Mouse (Mus musculus): ENCODE data around the gene Eml1.

DNA sequence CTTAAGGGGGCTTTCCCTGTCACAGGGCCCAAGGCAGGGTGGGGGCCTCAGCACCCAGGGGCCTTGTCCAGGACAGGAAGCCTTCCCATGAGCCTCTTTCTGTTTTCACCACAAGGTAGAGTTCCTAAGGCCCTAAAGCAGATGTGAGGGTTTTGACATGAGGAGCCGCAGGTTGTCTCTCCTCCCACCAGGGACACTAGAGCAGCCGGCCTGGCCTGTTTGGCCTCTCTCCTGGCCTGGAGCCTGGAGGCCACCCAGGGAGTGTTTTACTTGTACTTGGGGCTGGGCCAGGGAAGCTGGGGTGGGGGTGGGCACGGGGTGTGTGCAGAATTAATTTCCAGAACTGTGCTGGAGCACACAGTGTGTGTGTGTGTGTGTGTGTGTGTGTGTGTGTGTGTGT lies 5.4 kb upstream of the Eml1 start:
- TF ChIP-seq GATA1 (IDR thresholded peaks at IDR 0.05; ENCODE audit: low read length) = no peak
- no peak for TF ChIP-seq TAL1 (IDR thresholded peaks at IDR 0.05; ENCODE audit: low read length)

Data from erythroblast, embryonic 14.5 days (primary cell).